Mouse (Mus musculus) hematopoietic stem cell, adult 5-6 weeks (primary cell): ENCODE data around the gene Gpr165. TPM values are rescaled to one million over a fixed set of nuclear protein-coding genes. Genes with fewer than 3 reads are reported as not detected.

Experiments used
- ATAC-seq, 2 experiments: fragments of 125-278 bp in 1 of 2; replicated peaks in 1 of 2; 2 replicates each; pipeline ENCODE4 v1.8.0; 2016 to 2017; ENCODE audit warnings: inconsistent platforms in 2 of 2, mild to moderate bottlenecking in 2 of 2, moderate number of reproducible peaks in 2 of 2, low read depth in 1 of 2, moderate TSS enrichment in 1 of 2; ENCODE audit not compliant: low FRiP score in 2 of 2, poor library complexity in 2 of 2, severe bottlenecking in 2 of 2, insufficient read depth in 1 of 2, low TSS enrichment in 1 of 2
- total RNA-seq: library from RNA; stranded (forward); fragments of 172-1452, 232-1000 nt; gene quantifications from 2 replicates; pipeline ENCODE4 v1.2.3, GENCODE M21; 2017

Gpr165 gene
- total RNA-seq = 0.06 TPM in 1 of 2 replicates, not detected in the other

GRCm38 (mm10) chrX:96712907-96713774 is at the start of gene Gpr165:
TSS of gene Gpr165 (plus strand) at chrX:96713441.
- peak; percentile 95 to 99 for ATAC-seq

- ATAC-seq = no peak
These were observed 38.4 kb upstream of the Gpr165 start for GRCm38 (mm10) chrX:96674871-96675270.
